Mouse (Mus musculus): ENCODE measurements around the gene Lrrc61.

Lrrc61 gene

DNA sequence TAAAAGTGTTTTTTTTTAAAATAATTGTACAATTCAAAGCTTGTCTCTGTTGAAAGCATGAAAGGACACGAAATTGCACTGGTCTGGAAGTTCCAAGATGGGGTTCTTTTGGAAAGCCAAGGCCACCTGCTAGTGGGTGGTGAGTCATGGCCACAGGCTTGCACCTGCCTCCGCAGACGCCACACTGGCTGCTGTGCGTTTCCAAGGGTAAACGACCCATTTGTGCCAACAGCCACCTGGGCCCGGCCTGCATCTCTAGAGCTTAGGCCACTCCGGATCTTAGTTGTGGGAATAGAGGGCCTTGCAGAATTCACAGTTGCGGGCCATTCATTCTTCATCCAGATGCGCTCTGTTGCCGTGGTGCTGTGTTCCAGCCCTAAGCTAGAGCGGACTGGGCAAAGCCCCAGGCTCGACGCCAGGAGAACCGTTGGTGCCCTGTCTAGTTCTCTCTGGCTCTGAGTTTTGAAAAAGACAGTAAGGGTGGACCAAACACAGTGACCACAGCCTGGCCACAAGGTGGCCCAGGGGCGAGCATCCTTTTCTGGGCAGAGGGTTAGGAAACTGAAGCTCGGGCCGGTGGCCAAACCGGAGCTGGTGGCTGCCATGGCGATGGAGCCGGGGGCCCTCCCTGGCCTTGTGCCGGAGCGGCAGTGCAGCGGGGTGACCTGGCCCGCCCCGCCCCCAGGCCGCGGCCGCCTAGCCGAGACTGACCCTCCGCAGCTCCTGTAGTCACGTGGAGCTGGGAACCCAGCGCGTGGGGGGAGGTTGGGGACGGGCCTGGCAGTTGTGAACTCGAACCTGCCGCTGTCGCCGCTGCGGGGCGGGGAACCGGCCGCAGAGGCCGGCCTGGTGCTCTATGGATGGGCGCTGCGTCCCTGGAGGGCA is 38.8 kb downstream of the Lrrc61 start, which contains the start of the genes Repin1 and Gm44965:
Gene Repin1, plus strand, starts transcription at position 726 of the 885 bp plus-strand sequence.
Gene Gm44965, plus strand, starts transcription at position 784 of the 885 bp plus-strand sequence.
- peak; percentile 97 for DNase-seq

DNA sequence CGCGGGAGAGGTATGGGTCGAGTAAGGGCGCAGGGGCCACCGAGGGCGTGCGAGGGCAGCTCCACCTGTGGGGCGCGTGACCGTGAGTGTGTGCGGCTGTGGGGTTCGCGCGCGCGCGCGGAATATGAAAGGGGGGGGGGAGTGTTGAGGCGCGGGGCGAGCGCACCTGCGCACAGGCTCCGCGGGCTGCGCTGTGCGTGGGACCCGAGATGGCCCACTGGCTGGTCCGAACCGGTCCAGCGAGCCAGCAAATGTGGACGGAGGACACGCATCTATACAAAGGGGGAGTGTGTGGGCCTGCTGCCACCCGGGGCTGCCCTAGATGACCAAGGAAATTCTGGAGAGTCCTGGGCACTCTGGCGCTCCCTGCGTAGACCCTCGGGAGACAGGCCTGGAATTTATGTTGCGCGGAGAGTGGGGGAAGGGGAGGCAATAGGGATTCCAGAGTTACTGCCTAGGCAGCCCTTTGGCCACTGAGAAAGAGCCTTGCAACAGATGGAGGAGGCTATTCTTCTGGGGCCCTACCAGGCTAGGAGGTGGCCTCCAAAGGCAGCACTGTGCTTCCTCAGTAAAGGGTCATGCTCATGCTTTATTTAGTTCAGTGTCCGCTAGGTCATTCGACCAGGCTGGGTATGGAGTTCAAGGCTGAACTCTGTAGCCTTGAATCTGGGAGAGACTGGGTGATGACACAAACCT is 39.6 kb downstream of the Lrrc61 start:
- DNase-seq, result peak; percentile 78

DNA sequence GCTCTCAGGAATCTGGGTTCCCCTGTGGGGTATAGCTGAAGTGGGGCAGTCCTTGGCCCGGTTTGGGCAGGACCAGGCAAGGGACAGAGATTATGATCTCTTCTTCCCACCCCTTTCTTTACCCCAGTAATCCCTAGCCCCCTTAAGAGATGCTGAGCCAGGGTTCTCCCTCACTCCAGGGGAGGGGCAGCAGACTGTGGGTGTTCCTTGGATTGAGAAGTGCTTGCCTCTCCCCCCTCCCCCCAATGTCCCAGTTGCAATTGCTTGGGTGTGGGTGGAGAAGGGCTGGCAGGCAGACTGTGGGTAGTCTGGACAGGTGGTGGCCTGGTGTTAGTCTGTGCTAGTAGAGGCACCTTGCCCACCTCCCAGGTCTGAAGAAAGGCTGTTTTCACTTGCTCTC is 40.7 kb downstream of the Lrrc61 start:
- DNase-seq, result no peak

DNA sequence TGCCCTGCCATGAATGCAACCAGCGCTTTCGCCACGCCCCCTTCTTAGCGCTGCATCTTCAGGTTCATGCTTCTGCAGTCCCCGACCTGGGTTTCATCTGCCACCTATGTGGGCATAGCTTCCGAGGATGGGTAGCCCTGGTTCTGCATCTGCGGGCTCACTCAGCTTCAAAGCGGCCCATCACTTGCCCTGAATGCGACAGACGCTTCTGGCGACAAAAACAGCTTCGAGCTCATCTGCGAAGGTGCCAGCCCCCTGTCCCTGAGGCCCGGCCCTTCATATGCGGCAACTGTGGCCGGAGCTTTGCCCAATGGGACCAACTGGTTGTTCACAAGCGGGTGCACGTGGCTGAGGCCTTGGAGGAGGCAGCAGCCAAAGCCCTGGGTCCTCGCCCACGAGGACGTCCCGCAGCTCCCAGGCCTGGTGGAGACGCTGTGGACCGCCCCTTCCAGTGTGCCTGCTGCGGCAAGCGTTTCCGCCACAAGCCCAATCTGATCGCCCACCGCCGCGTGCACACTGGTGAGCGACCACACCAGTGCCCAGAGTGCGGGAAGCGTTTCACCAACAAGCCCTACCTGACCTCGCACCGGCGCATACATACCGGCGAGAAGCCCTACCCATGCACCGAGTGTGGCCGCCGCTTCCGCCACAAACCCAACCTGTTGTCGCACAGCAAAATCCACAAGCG is 42.1 kb downstream of the Lrrc61 start:
- no peak for DNase-seq

DNA sequence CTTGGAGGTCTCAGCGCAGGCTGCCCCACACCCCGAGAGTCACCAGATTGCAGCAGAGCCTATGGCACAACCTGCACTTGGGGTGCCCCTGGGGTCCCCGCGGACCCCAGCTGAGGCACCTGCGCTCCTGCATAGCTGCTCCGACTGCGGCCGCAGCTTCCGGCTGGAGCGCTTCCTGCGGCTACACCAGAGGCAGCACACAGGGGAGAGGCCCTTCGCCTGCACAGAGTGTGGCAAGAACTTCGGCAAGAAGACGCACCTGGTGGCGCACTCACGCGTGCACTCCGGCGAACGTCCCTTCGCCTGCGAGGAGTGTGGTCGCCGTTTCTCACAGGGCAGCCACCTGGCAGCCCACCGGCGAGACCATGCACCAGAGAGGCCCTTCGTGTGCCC is 42.6 kb downstream of the Lrrc61 start:
- DNase-seq, result no peak

DNA sequence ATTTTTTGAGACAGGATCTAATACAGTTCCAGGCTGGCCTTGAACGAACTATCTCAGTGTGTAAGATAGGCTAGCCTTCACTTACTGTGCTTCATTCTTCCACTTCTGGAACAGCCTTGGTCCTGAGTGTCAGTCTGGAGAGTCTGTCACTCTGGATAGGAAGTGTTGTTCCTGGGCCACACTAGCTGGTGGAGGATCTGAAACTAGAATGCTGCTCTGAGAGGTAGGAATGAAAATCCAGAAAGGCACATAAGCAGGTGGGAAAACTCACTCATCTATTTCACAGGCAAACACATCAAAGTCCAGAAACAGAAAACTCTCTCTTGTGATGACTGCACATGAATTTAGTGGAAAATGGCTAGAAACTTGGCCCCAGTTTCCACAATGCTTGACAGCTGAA is 46.0 kb downstream of the Lrrc61 start:
- no peak for DNase-seq

DNA sequence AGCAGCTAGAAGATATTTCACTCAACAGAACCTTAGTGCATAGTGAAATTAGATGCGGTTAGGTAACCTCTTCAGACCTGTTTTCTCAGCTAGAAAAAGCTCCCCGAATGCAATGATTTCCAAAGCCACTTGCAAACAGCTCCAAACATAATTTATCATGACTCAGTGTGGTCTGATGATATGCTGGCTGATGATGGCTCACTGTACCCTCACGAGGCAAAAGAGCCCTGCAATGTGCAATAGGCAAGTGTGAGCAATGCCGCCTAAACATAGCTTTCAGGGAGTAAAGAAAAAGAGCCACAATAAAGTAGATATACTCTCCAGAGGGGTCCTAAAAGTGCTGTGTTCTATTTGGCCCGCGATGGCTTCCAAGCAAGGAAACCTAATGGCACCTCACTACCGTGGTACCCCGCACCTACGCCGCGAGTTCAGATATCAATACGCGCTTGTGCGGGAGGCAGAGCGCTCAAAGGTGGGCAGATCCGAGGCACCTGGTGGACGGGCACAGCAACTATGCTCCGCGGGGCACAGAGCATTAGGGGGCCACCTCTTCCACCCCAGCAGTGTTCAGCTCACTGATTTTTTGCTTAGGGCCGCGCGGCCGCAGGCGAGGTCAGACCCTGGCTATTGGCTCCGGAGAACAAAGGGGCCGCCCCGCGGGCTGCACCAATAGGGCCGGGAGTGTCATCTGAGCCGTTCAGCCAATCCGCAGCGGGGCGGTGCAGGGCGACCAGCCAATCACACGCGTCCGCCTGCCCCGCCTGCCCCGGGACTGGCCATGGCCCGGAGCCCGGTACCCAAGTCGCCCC is 46.9 kb downstream of the Lrrc61 start, which contains the start of gene Zfp775:
Gene Zfp775, plus strand, starts transcription at position 793 of the 809 bp plus-strand sequence.
- peak; percentile 98 for DNase-seq

DNA sequence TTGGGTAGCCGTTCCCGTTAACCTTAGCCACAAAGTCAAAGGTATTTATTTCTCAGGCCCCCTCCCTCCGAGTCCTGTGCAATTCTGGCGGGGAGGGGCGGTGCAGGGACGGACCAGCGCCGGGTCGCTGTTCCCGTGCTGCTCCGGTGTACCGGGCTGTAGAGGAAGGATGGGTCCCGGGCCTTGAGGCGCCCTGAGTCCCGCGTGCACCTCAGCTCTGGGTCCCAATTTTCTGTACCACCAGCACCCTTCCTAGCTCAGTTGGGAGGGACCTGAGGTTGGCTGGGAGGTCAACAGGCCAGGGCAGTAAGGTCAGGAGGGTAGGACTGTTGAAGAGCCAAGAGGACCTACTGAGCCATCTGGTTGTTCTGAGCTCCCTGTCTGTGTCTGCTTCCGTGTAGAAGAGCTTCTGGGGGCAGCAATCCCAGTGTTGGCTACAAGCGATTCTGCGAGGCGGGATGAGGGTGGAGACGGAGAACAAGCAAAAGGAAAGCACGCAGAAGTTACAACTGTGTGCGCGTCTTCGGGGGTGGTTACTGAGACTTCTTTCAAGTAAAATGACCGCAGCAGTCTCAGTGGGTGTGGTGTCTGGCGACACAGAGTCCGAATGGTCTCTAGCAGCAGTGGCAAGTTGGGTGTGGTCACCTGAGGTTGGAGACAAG is 47.6 kb downstream of the Lrrc61 start:
- DNase-seq, result peak; percentile 56

DNA sequence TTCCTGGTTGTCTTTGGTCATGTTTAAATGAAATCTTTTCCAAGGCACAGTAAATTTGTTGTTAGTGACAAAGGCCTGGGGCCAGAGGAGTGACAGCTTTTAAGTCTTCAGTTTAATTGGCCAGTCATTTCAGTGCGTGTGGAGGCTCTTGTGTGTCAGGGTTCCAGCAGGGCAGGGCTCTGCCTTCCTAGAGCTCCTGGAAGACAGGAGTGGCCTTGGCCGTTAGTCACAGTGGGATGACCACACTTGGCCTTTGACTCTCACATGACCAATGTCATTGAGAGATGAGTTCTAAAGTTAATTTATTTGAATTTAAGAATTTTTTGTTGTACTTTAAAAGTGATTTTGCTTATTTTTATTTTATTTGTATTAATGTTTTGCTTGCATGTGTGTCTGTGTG is 53.5 kb downstream of the Lrrc61 start:
- no peak for DNase-seq

DNA sequence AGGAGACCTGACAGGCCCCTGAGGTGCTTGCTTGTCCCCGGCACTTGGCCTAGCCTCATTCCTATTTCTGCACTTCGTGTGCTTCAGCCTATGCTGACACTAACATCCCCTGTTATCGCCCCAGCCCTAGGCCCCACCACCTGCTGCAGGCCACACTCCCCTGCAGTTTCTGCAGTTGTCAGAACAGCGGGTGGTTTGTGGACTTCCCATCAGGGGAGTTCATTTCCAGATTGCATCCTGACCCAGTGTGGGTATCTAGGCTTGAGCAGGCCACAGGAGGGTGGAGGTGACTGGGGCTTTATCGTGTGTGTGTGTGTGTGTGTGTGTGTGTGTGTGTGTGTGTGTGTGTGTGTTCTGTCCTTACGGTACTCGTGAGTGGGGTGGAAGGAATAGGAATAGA is 54.9 kb downstream of the Lrrc61 start:
- DNase-seq, result no peak

DNA sequence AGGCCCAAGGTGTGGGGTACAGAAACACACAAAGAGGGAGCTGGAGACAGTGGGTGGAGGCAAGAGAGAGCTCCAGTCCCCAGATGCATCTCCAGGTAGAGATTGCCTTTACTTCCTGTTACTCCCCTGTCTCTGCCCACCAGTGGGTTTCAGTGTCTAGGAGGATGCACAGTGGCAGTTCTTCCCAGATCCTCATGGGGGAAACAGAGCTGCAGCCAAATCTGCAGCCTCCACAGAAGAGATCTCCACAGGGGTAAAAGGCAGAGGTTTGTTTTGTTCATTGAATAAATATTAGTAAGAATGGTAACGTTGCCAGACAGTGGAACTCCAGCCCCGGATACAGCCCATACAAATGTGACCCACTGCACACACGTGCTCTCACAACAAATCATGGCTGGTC is 56.1 kb downstream of the Lrrc61 start:
- DNase-seq, result no peak

DNA sequence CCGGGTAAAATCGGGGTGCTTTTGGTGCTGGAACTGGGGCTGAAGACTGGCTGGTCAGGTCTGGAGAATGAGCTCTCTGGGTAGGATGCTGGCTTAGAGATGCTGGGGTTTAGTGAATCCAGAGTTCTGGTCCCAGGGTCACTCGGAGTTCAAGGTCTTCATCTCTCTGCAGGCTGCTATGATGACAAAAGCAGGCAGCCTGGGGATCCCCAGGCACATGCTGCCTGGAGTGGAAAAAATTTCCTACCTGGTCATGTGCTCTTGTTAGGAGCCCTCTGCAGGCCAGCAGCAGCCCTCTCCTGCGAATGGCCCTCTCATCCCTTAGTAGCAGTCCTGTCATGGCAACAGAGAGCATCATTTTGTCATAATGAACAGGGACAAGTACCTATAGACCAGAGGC is 58.9 kb downstream of the Lrrc61 start:
- DNase-seq, result no peak

DNA sequence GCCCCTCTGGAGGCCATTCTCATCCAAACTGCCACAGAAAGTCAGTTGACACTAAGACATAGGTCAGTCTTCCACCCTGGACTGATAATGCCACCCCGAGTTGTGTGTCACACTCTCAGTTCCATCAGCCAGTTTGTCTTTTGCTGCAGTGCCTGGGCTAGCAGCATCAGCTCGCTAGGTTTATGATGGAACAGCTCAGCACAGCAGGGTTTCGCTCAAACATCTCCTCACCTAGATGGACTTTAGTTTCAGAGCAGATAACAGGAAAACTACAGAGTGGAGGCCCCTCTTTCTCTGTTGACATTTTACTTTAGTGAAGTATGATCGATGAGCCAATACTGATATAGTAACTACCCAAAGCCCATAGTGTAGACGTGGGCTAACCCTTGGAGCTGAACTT is 60.2 kb downstream of the Lrrc61 start:
- no peak for DNase-seq

DNA sequence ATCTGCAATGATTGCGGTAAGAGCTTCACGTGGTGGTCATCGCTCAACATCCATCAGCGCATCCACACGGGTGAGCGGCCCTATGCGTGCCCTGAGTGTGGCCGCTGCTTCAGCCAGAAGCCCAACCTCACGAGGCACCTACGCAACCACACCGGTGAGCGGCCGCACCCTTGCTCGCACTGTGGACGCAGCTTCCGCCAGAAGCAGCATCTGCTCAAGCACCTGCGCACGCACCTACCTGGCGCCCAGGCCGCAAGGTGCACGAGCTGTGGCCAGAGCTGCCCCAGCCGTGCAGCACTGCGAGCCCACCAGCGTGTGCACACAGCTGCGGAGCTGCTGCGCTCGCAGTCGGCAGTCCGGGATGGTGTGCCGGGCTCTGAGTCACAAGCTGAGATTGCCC is 65.4 kb downstream of the Lrrc61 start:
- no peak for DNase-seq
